Mouse (Mus musculus) erythroblast, embryonic 14.5 days (primary cell): ENCODE data around the gene Cbln1.

Experiments
- GATA1 ChIP-seq: IDR thresholded peaks from 2 replicates; pipeline ENCODE4 v1.6.1; 2012; ENCODE audit warnings: low read length, inconsistent platforms, mixed read lengths
- TAL1 ChIP-seq: IDR thresholded peaks from 3 replicates; pipeline ENCODE4 v1.6.1; 2012; ENCODE audit warnings: low read length, inconsistent platforms, mixed read lengths

- no peak for TF ChIP-seq GATA1
- TF ChIP-seq TAL1: no peak
Observed at GRCm38 (mm10) chr8:87468958-87469815, 3.2 kb downstream of the Cbln1 start.
